Mouse (Mus musculus): Measurements from ENCODE around the gene Bcl2l13.

GRCm38 (mm10) chr6:120790717-120791116, 45.3 kb upstream of the Bcl2l13 start:
- TF ChIP-seq CTCF (IDR thresholded peaks at IDR 0.05; ENCODE audit: insufficient read depth, low read depth, low read length) (no peak), POLR2A (IDR thresholded peaks at IDR 0.05; ENCODE audit: insufficient read depth, low read depth, low read length) (no peak)

All from olfactory bulb, adult 2 months (tissue).